Comparison of ENCODE assay signal across 9 mouse cellular contexts in genomic region chr5:73637337-73638107, GRCm38 (mm10). TPM values are rescaled to one million over a fixed set of nuclear protein-coding genes. Genes with fewer than 3 reads are reported as not detected.
A peak's percentile ranks its signal among the peaks of the same experiment; 100 is the strongest.
DNase-seq lines count a peak whose midpoint lies in the region; ATAC-seq and TF ChIP-seq lines count a peak whose summit lies in the region.
"Had no signal": no experiment of that assay in that cellular context is flagged by ENCODE, and none has a peak within 500 bp of the region (broad histone marks: within the 10 kb centered on the region; RNA-seq: fewer than 3 reads in every experiment).

No protein-coding gene starts in this region.

- H3K9me3 ChIP-seq in heart, embryonic 12.5 days (replicated peaks): no peaks in the 10 kb centered on the region; the same call in 1 of the 2 replicates
- H3K9me3 ChIP-seq in hindbrain, postnatal 0 days (ENCODE audit: low read length): peaks cover 3% of the 10 kb centered on the region; the same call in 1 of the 2 replicates

- peak; percentile 86 for DNase-seq in heart, adult 11 months
- DNase-seq in A20 (ENCODE audit: low read depth, low spot score): peak; percentile 71
- DNase-seq in embryo, embryonic 9.5 days (ENCODE audit: extremely low spot score): peak; percentile 44
- DNase-seq in hindbrain, postnatal 0 days (ENCODE audit: low spot score): peak; percentile 89
- DNase-seq in retina, postnatal 1 day: peak; percentile 77
- no peak for DNase-seq in cerebellum, adult 11-12 months
- DNase-seq in left cerebral cortex, adult 18-20 months (ENCODE audit: low spot score in 2 of 2): no peak

- 40% methylated on average over 8 of the region's 8 CpGs for WGBS in heart, embryonic 12.5 days
- WGBS in hindbrain, postnatal 0 days: 37% methylated on average over 8 of the region's 8 CpGs

- ATAC-seq in heart, embryonic 12.5 days (ENCODE audit: insufficient number of reproducible peaks, low FRiP score): no peak; the same call in 1 of the 2 replicates
- ATAC-seq in hindbrain, postnatal 0 days: peak; percentile 81

- no peaks in the 10 kb centered on the region for H3K27me3 ChIP-seq in heart, embryonic 12.5 days (replicated peaks)
- H3K27me3 ChIP-seq in hindbrain, postnatal 0 days (ENCODE audit: insufficient read depth, low read length): no peaks in the 10 kb centered on the region

- peaks cover 38% of the 10 kb centered on the region for H3K36me3 ChIP-seq in heart, embryonic 12.5 days
- peaks cover 28% of the 10 kb centered on the region for H3K36me3 ChIP-seq in hindbrain, postnatal 0 days (ENCODE audit: insufficient read depth, low read length)

- H3K9ac ChIP-seq in heart, embryonic 12.5 days: no peak overlapping the region
- H3K9ac ChIP-seq in hindbrain, postnatal 0 days (replicated peaks; ENCODE audit: low read length): 0 out of 2 replicates have a peak overlapping the region, but pooled peaks have one; percentile 2

- H3K4me3 ChIP-seq in heart, embryonic 12.5 days: no peak overlapping the region
- no peak overlapping the region for H3K4me3 ChIP-seq in hindbrain, postnatal 0 days (ENCODE audit: low read length)

- peak; percentile 71 for TF ChIP-seq CTCF in hindbrain, postnatal 0 days (IDR thresholded peaks at IDR 0.05; ENCODE audit: low read depth)

- H3K4me2 ChIP-seq in heart, embryonic 12.5 days: no peak overlapping the region
- H3K4me2 ChIP-seq in hindbrain, postnatal 0 days (ENCODE audit: low read depth, low read length): no peak overlapping the region

- H3K27ac ChIP-seq in heart, embryonic 12.5 days (ENCODE audit: poor library complexity, severe bottlenecking): no peak overlapping the region
- H3K27ac ChIP-seq in hindbrain, postnatal 0 days: 0 out of 2 replicates have a peak overlapping the region, but pooled peaks have one; percentile 21

- H3K4me1 ChIP-seq in heart, embryonic 12.5 days (replicated peaks): peaks cover 11% of the 10 kb centered on the region; the same call in 1 of the 2 replicates
- H3K4me1 ChIP-seq in hindbrain, postnatal 0 days (ENCODE audit: insufficient read depth, low read length): no peaks in the 10 kb centered on the region

RNA-seq across cellular contexts. Expression of gene Lrrc66, which starts 5.2 kb away (rescaled TPM):
- polyA plus RNA-seq in heart, embryonic 12.5 days (2016; fragmentation: Nextera tagmentation; extraction: Ambion mirVana): not detected in 2 replicates
- not detected in 2 replicates for total RNA-seq in hindbrain, postnatal 0 days (2014; rRNA removed)
- polyA plus RNA-seq in hindbrain, postnatal 0 days (2015; fragmentation: Nextera tagmentation; extraction: Ambion mirVana): not detected in 2 replicates
- total RNA-seq in left cerebral cortex, adult 18-20 months (2021): not detected

RNA-seq across cellular contexts. Expression of gene Sgcb, which starts 10.1 kb away (rescaled TPM):
- 26.0 and 26.8 TPM in 2 replicates for polyA plus RNA-seq in heart, embryonic 12.5 days (2016; fragmentation: Nextera tagmentation; extraction: Ambion mirVana)
- 15.3 and 19.2 TPM in 2 replicates for total RNA-seq in hindbrain, postnatal 0 days (2014; rRNA removed)
- 54.5 and 58.4 TPM in 2 replicates for polyA plus RNA-seq in hindbrain, postnatal 0 days (2015; fragmentation: Nextera tagmentation; extraction: Ambion mirVana)
- 10 to 100 TPM; 40.2 to 43.2 TPM for total RNA-seq in left cerebral cortex, adult 18-20 months (2021)

RNA-seq across cellular contexts. Expression of gene Spata18, which starts 13.7 kb away (rescaled TPM):
- 0.13 and 0.17 TPM in 2 replicates for polyA plus RNA-seq in heart, embryonic 12.5 days (2016; fragmentation: Nextera tagmentation; extraction: Ambion mirVana)
- total RNA-seq in hindbrain, postnatal 0 days (2014; rRNA removed): 1.2 and 1.4 TPM in 2 replicates
- 0.83 and 1.1 TPM in 2 replicates for polyA plus RNA-seq in hindbrain, postnatal 0 days (2015; fragmentation: Nextera tagmentation; extraction: Ambion mirVana)
- total RNA-seq in left cerebral cortex, adult 18-20 months (2021): under 1 TPM in 1 of 2 experiments, not detected in 1; 0.51 TPM
- polyA plus RNA-seq: large intestine, adult 2 months had no signal

Comparison
In these comparisons a context has a peak if more than half of its experiments do, and no peak if none do; other contexts are left out.
1. DNase-seq: peak in heart, adult 11 months (single experiment), A20 (single experiment), embryo, embryonic 9.5 days (single experiment), hindbrain, postnatal 0 days (single experiment) and retina, postnatal 1 day (single experiment); none in cerebellum, adult 11-12 months (single experiment) and left cerebral cortex, adult 18-20 months (0 of 2).